Mouse (Mus musculus): ENCODE measurements around the gene Otulinl. TPM values are rescaled to one million over a fixed set of nuclear protein-coding genes. Genes with fewer than 3 reads are reported as not detected.
A peak's percentile ranks its signal among the peaks of the same experiment; 100 is the strongest.
"Not testable (repeated sequence)": the region's sequence is repeated elsewhere in the genome, so short reads cannot be mapped to it uniquely, and the experiment has no call there.

Gene Otulinl
- 22.3 and 38.6 TPM in 2 replicates for total RNA-seq (2017)

DNA sequence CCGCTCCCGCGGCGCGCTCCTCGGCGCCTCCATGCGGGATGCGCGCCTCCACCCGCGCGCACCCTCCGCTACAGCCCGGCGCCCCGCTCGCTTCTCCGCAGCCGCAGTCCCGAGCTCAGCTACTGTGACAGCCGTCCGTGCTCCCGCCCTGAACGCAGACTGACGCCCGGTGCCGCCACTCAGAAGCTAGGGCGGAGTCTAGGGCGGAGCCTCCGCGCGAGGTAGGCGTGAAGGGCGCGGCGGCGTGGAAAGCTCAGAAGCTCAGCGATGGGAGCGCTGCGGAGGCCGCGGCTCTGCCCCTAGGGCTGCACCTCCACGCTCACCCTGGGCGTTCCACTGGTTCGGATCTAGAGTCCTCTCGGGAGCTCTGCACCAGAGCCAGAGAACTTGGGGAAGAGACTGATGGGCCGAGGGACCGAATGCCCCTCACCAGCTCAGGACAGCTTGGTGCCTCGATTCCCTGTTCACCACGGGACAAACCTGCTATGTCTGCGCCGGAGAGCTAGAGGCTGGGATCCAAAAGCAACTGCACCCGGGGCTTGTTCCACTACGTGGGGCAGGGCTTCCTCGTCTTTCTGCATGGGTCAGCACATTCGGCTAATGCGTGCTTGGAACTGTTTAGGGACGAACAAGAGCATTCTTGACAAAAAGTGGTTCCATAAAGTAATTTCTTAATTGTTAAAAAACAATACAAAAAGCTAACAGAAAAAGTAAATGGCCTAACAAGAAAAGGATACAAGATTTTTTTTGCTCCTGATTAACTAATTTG lies at the start of gene Otulinl:
Gene Otulinl (minus strand): TSS at position 161 of the 769 bp plus-strand sequence.
- peak; percentile 99 for ATAC-seq (replicated peaks in 1 of 2; ENCODE audit: insufficient read depth in 1 of 2, low FRiP score in 2 of 2, low TSS enrichment in 1 of 2, low read depth in 1 of 2, poor library complexity in 2 of 2, severe bottlenecking in 2 of 2)

DNA sequence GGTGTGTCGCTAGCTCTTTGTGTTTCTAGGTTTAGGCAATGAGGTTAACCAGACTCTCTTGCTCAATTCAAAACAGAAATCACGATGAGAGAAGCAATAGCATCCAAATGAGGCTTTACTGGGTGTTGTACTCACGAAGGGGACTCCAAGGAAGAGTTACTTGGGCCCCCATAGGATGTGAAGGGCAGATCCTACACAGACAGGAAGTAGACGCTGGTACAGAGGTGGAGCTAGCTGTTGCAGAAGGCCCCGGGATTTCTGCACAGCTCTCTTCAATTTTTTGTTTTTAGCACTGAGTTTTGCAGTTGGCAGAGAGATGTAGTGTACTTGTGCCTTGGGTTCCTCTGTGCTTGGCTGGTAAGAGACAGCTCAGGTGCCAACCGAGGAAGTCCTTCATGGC lies 44.8 kb upstream of the Otulinl start:
- ATAC-seq (replicated peaks in 1 of 2; ENCODE audit: insufficient read depth in 1 of 2, low FRiP score in 2 of 2, low TSS enrichment in 1 of 2, low read depth in 1 of 2, poor library complexity in 2 of 2, severe bottlenecking in 2 of 2): no peak; a peak in 1 of 4 replicates

DNA sequence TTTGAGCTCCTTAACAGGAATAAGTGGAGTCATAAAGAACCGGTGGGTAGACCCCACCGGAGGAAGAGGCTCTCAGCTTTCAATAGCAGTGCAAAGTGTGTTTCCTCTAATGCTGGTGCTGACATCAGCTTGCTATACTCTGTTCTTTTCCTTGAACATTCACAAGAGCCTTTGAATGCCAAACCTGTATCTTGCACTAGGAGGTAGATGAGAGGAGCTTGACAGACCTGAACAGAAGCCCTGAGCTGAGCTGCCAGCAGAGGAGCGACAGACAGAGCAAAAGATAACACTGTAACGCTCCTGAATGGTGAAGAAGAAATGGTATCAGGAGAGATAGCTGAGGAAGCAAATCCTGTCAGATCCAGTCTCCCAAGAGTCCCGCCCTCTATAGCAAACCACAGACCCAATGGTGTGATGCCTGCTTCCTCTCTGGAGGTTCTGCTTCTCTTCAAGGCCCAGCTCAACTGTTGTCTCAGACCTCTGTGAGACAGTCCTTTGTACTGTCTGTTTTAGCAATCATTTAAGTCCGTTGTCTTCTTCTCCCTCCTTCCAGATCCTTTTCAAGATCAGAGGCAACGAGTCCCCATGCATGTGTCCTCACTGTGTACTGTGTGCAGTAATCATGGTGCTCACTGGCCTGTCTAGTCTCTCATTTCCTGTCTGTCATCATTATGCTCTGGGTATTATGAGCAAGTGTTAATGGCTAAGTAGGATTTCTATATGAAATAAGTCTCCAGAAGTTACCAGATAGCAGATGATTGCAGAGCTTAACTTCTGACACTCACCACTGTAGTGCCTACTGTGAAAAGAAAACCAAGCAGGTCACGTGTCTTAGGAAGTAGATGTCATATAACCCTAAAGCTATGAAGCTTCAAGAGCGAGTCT lies 43.7 kb upstream of the Otulinl start:
- ATAC-seq (replicated peaks in 1 of 2; ENCODE audit: insufficient read depth in 1 of 2, low FRiP score in 2 of 2, low TSS enrichment in 1 of 2, low read depth in 1 of 2, poor library complexity in 2 of 2, severe bottlenecking in 2 of 2): peak; percentile 85 to 88

DNA sequence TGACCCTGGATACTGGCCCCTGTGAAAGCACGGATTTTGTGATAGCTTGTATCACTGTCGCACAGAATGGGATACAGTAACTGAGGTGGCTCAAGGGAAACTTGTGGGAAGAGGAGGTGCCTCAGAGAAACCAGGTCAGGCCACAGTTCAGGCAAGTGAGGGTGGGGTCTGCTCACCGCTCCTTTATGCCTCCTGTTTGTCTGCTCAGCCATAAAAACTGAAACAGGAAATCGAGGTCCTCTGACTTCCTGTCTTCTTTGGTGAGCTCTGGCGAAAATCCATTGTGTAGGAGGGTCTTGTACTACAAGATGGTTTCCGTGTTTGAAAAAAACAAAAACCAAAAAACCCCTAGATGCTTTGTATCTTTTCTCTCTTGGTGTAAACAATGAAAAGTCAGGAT lies 42.9 kb upstream of the Otulinl start:
- no peak; a peak in 1 of 4 replicates for ATAC-seq (replicated peaks in 1 of 2; ENCODE audit: insufficient read depth in 1 of 2, low FRiP score in 2 of 2, low TSS enrichment in 1 of 2, low read depth in 1 of 2, poor library complexity in 2 of 2, severe bottlenecking in 2 of 2)

DNA sequence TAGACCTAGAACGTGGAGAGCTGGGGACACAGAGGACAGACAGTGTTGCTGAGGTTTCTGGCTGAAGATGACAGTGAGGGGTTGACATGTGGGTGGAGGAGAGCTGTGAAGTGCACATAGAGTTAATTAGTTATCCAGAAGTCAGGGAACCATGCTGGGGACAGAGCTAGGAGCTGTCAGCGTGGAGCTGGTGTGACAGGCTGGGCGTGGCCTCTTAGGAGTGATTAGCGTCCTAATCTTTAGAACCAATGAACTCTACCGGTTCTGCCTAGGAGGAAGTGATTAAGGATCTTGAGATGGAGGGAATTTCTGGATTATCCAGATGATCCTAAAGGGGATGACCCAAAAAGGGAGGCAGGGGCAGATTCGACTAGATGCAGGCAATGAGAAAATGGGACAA lies 42.4 kb upstream of the Otulinl start:
- ATAC-seq (replicated peaks in 1 of 2; ENCODE audit: insufficient read depth in 1 of 2, low FRiP score in 2 of 2, low TSS enrichment in 1 of 2, low read depth in 1 of 2, poor library complexity in 2 of 2, severe bottlenecking in 2 of 2): no peak

DNA sequence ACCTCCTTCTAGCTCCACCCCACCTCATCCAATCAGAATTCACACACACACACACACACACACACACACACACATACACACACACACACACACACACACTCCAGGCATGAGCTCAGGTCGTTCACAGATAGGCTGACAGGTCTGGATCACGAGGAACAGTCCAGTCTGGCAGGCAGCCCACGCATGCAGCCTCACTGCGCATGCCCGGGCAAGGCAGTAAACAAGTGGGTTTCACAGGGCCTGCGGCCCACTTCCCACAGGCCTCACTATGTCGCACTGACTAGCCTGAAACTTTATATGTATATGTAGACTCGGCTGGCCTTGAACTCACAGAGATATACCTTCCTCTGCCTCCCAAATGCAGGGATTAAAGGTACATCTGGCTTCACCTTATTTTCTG lies 38.9 kb upstream of the Otulinl start:
- ATAC-seq (replicated peaks in 1 of 2; ENCODE audit: insufficient read depth in 1 of 2, low FRiP score in 2 of 2, low TSS enrichment in 1 of 2, low read depth in 1 of 2, poor library complexity in 2 of 2, severe bottlenecking in 2 of 2): not testable (repeated sequence)

DNA sequence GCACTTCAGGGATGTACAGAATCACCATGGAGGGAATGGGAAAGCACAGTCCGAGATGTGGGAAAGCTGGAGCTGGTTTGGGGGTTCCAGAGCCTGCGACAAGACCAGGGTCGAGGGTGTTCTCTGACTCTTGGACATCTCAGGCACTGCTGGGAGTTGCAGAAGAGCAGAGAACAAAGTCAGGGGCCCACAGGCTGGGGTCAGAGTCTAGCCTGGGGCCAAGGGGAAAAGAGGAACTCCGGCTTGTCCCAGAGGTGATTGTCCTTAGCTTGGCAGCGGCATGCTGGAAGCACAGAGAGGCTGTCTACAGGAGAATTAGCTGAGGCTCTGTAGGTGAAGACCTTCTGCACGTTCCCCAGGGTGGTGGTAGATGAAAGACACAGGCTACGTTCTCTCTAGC lies 37.3 kb upstream of the Otulinl start:
- ATAC-seq (replicated peaks in 1 of 2; ENCODE audit: insufficient read depth in 1 of 2, low FRiP score in 2 of 2, low TSS enrichment in 1 of 2, low read depth in 1 of 2, poor library complexity in 2 of 2, severe bottlenecking in 2 of 2): no peak

DNA sequence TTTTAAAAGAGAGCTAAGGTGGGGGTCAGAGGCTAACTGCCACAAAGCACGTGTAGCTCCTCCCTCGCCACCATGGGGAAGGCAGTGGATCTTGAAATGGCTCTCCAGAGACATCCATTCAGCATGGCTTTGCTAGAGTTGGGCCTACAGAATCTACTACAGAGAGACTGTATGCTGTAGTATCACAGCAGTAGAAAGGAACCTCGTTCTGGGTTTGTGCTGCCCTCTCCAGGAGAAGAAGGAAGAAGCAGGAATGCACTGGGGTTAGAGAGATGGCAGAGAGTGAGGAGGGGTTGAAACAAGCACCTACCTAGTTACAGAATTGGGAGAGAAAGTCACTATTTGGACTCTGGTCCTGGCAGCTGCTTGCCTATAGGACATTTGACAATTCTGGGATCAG lies 34.0 kb upstream of the Otulinl start:
- peak; percentile 95 to 96 for ATAC-seq (replicated peaks in 1 of 2; ENCODE audit: insufficient read depth in 1 of 2, low FRiP score in 2 of 2, low TSS enrichment in 1 of 2, low read depth in 1 of 2, poor library complexity in 2 of 2, severe bottlenecking in 2 of 2)

DNA sequence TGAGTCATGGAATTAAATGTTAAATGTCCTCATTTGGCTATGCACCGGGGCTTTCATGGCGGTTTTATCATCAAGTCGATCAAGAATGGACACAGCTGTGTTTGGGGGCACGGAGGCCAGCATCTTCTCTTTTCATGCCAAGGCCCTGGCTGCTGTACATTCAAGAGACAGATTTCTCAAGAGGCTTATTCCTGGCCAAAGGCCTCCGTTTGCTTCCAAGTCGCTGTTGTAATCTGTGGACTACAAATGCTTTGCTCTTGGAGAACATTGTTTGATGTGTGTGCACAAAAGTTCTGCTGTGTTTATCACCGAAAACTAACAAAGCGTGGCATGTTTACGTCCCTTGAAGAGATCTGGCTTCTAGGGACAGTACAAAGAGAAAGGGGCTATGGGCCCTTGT lies 29.3 kb upstream of the Otulinl start:
- no peak for ATAC-seq (replicated peaks in 1 of 2; ENCODE audit: insufficient read depth in 1 of 2, low FRiP score in 2 of 2, low TSS enrichment in 1 of 2, low read depth in 1 of 2, poor library complexity in 2 of 2, severe bottlenecking in 2 of 2)

DNA sequence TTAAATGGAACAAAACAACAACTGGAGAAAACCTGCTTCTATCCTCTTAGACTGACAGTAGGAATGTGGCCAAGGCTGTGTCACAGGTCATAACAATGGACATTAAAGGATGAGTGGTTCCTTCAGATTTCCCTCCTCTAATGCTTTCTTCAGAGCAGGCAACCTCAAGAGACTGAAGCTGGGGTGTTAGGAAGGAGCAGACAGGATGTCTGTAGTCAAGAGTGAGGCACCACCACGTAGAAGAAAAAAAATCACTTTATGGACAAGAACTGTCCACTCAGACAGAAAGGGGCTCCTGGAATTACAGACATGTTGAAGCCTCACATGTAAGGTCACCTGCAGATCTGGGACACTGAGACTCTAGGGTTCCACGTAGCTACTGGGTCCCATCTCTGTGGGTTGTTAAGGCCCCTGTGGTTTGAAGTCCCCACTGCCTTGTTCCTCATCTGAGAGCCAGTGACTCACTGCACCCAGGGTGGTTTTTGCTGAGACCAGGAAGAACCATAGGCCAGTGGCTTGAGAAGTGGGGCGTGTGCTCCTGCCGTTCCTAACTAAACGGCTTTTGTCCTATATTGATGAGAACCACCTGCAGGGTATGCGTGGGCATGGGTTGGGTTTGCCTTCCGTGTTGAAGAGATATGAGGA lies 27.7 kb upstream of the Otulinl start:
- peak; percentile 88 to 92 for ATAC-seq (replicated peaks in 1 of 2; ENCODE audit: insufficient read depth in 1 of 2, low FRiP score in 2 of 2, low TSS enrichment in 1 of 2, low read depth in 1 of 2, poor library complexity in 2 of 2, severe bottlenecking in 2 of 2)

DNA sequence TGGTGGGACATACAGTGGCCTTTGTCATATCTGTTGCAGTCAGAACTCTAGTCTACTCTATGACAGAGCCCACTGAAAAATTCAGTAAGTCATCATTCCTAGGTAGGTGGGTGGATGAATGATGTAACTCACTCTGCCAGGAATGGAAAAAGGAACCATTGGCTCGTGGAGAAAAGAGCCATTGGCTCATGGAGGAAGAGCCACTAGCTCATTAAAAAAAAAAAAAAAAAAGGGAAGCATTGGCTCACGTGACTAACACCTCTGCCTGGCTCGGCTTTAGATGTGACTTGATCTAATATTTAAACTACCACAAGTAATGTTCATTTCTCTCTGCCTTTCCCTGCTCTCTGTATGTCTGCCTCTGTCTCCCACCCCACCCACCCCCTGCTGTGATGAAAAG lies 27.1 kb upstream of the Otulinl start:
- 0 out of 4 replicates have a peak, but pooled peaks of 1 of the 2 experiments have one; percentile 24 for ATAC-seq (replicated peaks in 1 of 2; ENCODE audit: insufficient read depth in 1 of 2, low FRiP score in 2 of 2, low TSS enrichment in 1 of 2, low read depth in 1 of 2, poor library complexity in 2 of 2, severe bottlenecking in 2 of 2)

DNA sequence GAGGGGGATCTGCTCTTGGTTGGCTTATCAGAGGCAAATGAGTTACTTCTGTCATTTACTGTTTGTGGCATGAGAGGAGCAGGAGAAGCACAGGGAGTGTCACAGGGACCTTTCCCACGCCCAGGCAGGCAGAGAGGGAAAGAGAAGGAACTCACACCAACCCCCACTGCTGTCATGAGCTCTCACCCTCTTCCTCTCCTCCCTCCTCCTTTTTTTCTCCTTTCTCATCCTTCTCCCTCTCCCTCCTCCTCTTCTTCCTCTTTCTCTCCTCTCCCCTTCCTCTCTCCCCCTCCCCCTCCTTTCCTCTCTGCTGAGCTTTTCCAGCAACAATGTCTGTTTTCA lies 21.6 kb upstream of the Otulinl start:
- ATAC-seq (replicated peaks in 1 of 2; ENCODE audit: insufficient read depth in 1 of 2, low FRiP score in 2 of 2, low TSS enrichment in 1 of 2, low read depth in 1 of 2, poor library complexity in 2 of 2, severe bottlenecking in 2 of 2): no peak; a peak in 2 of 4 replicates

DNA sequence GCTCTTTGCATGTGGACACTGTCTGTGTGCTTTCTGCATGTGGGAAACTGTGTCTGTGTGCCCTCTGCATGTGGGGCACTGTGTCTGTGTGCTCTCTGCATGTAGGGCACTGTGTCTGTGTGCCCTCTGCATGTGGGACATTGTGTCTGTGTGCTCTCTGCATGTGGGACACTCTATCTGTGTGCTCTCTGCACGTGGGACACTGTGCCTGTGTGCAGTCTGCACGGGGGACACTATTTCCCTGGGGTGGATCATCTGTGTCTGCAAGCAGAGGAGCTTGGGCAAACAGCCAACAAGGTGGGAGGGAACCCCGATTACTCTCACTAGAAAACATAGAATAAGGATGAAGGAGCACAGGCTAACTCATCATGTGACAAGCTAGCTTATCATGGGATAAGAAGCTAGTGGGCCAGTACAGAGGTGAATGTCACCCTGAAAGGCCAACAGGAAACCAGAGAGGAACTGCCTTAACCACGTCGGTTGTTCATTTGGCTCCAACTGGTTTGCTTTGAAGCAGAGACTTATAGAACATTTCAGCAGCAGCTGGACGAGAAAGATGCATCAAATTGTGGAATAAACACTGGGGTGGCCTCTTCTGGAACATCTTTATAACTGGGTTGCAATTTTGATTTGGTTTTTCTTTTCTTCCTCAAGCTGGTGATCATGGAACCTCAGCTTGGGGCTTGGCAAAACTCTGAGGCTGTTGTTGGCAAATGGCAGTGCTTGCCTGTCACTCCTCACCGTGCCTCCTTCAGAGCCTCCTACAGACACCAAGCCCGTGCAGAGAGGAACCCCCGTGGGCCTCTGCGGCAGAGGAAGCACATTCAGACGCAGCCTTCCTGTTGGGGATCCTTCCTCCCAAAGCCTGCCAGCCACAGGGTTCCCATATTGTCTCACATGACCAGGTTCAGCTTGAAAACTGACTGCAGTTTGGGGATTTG lies 20.9 kb upstream of the Otulinl start:
- peak; percentile 93 to 94 for ATAC-seq (replicated peaks in 1 of 2; ENCODE audit: insufficient read depth in 1 of 2, low FRiP score in 2 of 2, low TSS enrichment in 1 of 2, low read depth in 1 of 2, poor library complexity in 2 of 2, severe bottlenecking in 2 of 2)

DNA sequence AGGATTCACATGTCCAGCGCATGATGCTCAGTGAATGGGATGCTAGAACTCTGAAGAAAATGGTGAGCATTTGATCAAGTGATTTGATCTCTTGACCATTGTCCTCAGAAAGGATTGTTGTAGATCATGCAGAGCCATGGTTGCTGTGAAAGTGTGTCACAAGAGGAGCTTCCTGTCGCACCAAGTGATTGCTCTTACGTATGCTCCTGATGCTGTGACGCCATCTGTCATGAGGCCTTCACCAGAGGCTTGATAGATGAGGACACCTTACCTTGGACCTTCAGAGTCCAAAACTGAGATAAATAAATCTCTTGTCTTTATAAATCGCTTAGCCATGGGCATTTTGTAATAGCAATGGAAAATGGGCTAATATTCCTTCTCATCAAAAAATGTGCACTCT lies 16.3 kb upstream of the Otulinl start:
- no peak for ATAC-seq (replicated peaks in 1 of 2; ENCODE audit: insufficient read depth in 1 of 2, low FRiP score in 2 of 2, low TSS enrichment in 1 of 2, low read depth in 1 of 2, poor library complexity in 2 of 2, severe bottlenecking in 2 of 2)

DNA sequence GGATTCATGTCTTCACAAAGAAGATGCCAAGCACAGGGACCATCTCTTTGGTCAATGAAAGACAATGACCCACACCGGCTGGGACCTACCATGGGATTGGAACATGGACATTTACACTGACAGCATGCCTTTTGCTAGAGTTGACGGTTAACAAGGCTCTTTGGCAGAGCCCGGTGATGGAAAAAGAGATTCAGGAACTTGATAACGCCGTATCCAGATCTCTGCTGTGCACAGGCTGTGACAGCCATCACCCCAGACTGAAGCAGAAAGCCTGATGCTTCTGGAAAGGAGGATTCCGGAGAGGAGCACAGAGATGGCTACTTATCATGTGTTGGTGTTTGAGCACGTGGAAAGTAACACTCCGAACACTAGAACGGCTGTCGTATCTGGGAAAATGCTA lies 11.9 kb upstream of the Otulinl start:
- ATAC-seq (replicated peaks in 1 of 2; ENCODE audit: insufficient read depth in 1 of 2, low FRiP score in 2 of 2, low TSS enrichment in 1 of 2, low read depth in 1 of 2, poor library complexity in 2 of 2, severe bottlenecking in 2 of 2): peak; percentile 46 to 58; a peak in 3 of 4 replicates

DNA sequence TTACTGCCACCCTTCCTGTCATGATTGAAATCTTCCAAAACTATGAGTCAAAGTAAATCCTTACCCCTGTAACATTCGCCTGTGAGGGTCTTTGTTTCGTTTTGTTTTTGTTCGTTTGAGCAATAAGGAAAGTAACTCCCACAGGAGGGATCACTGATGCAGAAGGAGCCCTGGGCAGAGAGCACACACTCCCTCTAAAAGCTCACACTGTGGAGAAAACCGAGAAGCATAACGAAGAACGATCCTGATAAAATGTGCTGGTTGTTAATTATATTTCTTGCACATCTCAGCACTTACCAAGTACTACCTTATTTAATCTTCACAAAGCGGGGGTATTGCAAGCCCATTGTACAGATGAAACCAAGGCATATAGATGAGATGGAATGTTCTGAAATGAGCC lies 10.8 kb upstream of the Otulinl start:
- ATAC-seq (replicated peaks in 1 of 2; ENCODE audit: insufficient read depth in 1 of 2, low FRiP score in 2 of 2, low TSS enrichment in 1 of 2, low read depth in 1 of 2, poor library complexity in 2 of 2, severe bottlenecking in 2 of 2): no peak

DNA sequence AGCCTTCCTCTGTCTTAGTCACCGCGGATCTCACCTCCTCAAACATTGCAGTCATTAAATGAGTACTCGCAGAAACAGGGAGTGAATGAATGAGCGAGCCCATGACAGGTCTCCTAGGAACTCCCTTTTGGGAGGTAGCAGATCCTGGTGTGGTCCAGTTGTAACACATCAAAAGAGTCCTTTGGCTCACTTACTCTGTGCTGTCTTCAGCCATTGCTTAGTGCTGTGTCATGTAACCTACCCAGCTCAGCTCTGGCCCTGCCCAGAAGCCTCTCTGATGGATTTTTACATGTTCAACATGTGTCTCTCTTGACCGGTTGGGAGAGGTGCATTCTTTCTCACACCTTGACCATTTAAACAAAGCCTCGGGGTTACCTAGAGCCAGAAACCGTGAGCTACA lies 9.8 kb upstream of the Otulinl start:
- no peak for ATAC-seq (replicated peaks in 1 of 2; ENCODE audit: insufficient read depth in 1 of 2, low FRiP score in 2 of 2, low TSS enrichment in 1 of 2, low read depth in 1 of 2, poor library complexity in 2 of 2, severe bottlenecking in 2 of 2)

All from hematopoietic stem cell, adult 5-6 weeks (primary cell).